ENCODE assay signal across 16 mouse cellular contexts in genomic region chr4:123658175-123658574, GRCm38 (mm10).
"Had no signal": no experiment of that assay in that cellular context is flagged by ENCODE, and none has a peak within 500 bp of the region (broad histone marks: within the 10 kb centered on the region; RNA-seq: fewer than 3 reads in every experiment).

No protein-coding gene starts in this region.

- H3K27ac ChIP-seq: neural tube, embryonic 13.5 days; neural tube, embryonic 15.5 days; stomach, embryonic 15.5 days; stomach, postnatal 0 days had no signal

- DNase-seq: retina, postnatal 1 day; right cerebral cortex, adult 18-20 months; right cerebral cortex, postnatal 14 days; right cerebral cortex, postnatal 25 days; right cerebral cortex, postnatal 4 days; spleen, adult 18-20 months; thymus, adult 18-20 months; thymus, adult 2 months; thymus, postnatal 14 days; thymus, postnatal 25 days; thymus, postnatal 36 days; thymus, postnatal 4 days had no signal

- H3K9me3 ChIP-seq: neural tube, embryonic 13.5 days; neural tube, embryonic 15.5 days; stomach, embryonic 15.5 days had no signal

- H3K27me3 ChIP-seq: neural tube, embryonic 13.5 days; neural tube, embryonic 15.5 days; stomach, embryonic 15.5 days had no signal

- H3K4me2 ChIP-seq: neural tube, embryonic 13.5 days; neural tube, embryonic 15.5 days; stomach, embryonic 15.5 days had no signal

- H3K36me3 ChIP-seq: neural tube, embryonic 15.5 days; stomach, embryonic 15.5 days had no signal

- H3K9ac ChIP-seq: neural tube, embryonic 13.5 days; neural tube, embryonic 15.5 days; stomach, embryonic 15.5 days had no signal

- H3K4me3 ChIP-seq: neural tube, embryonic 13.5 days; neural tube, embryonic 15.5 days; stomach, embryonic 15.5 days had no signal
